Mouse (Mus musculus) layer of hippocampus, postnatal 36 days (tissue): ENCODE measurements at regions not wholly inside any gene's neighbourhood (a gene's known extent, or its start where the extent isn't known, plus 50 kb on each side); places are given as distances from the start of the nearest gene placed in this dataset.

Experiments
- DNase-seq, 2 experiments: peaks; one replicate each; pipeline ENCODE4 v3.0.0; 2022

DNA sequence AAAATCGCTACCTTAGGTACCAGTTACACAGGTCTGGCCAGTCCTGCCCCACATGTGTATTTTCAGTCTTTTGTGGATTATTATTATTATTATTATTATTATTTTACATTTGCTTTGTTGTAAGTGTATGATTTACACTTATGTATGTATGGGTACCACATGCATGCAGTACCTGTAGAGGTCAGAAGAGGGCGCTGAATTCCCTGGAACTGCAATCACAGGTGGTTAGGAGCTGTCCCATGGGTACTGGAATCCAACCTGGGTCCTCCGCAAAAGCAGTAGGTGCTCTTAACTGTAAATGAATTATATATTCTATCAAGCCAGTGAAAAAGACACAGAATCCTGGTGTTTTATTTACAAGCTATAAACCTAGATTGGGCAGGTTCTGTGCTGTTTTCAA, 131.4 kb upstream of the Psmd7 start:
- DNase-seq = no peak

DNA sequence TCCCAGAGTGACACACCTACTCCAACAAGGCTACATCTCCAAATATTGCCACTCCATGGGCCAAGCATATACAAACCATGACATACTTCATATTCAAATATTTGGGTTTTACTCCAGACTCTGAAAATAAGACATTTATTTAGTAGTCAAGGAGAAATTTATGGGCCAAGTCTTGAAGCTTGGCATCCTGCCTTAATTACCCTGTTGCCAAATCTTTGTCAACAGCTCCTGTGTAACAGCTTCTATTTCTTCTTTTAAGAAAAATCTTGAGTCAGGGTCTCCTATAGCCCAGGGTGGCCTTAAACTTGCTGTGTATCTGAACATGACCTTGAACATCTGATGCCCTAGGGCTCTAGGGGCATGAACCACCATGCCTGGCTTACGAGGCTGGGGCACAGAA, 138.5 kb upstream of the Psmd7 start:
- no peak for DNase-seq

- no peak for DNase-seq
Observed at GRCm38 (mm10) chr8:107727276-107727675, 139.0 kb upstream of the Psmd7 start.

- DNase-seq = no peak
Observed at GRCm38 (mm10) chr8:107739091-107739490, 150.8 kb upstream of the Psmd7 start.

GRCm38 (mm10) chr8:107757083-107757482, 168.8 kb upstream of the Psmd7 start:
- no peak for DNase-seq

DNA sequence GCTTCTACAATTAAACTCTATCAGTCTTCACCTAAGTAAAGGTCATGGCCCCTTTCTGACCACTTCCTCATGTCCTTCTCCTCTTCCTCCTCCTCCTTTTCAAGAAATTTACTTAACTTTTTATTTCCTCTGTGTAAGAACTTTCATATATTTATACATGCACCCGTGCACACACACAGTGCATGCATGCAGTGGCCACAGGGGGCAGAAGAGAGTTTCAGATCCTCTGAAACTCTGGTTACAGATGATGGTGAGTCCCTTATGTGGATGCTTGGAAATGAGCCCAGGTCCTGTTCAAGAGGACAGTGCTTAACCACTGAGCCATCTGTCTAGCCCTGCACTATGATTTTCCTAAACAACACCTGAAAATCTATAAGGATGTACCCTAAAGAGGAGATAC, 170.4 kb upstream of the Psmd7 start:
- DNase-seq = no peak

- DNase-seq = no peak
Observed at GRCm38 (mm10) chr8:107776906-107777305, 165.5 kb upstream of the Zfhx3 start.

DNA sequence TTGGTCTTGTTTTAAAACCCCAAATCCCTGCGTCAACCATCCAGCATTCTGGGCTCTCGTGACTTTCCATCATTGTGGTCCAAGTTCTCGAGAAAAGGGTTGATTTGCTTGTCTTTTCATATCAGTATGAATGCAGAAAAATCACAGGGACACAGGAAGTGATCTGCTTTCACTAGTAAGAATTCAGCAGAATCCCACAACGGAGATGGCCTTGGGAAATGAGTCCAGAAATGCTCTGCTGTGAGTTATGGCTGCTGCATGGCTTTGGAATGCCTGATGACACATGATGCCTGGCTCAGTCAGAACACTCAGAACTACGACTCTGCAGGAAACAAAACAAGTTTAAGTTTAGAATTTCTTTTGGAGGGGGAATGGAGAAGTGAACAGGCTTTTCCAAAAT, 156.7 kb upstream of the Zfhx3 start:
- DNase-seq = no peak

GRCm38 (mm10) chr8:107792286-107792685, 150.2 kb upstream of the Zfhx3 start:
- no peak for DNase-seq

DNA sequence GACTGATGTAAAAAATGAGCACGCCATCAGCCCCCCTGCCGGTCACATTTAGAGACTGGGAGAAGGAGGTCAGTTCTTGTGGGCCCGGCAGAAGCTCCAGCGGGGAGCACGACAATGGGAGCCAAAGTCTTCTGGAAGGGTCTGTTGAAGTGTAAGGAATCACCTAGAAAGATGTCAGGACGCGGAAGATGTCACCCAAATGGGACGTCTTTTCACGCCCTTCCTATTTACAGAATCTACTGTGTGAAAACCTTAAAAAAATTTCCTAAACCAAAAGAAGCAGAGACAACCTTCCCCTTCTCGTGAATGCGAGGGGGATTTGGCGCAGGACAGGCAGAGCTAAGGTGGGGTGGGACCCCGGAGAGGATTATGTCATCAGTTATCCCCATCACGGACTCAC, 127.5 kb upstream of the Zfhx3 start:
- no peak for DNase-seq

- no peak for DNase-seq
Observed at GRCm38 (mm10) chr8:107815775-107816174, 126.7 kb upstream of the Zfhx3 start.

- DNase-seq = no peak
Observed at GRCm38 (mm10) chr8:107817796-107818195, 124.6 kb upstream of the Zfhx3 start.

DNA sequence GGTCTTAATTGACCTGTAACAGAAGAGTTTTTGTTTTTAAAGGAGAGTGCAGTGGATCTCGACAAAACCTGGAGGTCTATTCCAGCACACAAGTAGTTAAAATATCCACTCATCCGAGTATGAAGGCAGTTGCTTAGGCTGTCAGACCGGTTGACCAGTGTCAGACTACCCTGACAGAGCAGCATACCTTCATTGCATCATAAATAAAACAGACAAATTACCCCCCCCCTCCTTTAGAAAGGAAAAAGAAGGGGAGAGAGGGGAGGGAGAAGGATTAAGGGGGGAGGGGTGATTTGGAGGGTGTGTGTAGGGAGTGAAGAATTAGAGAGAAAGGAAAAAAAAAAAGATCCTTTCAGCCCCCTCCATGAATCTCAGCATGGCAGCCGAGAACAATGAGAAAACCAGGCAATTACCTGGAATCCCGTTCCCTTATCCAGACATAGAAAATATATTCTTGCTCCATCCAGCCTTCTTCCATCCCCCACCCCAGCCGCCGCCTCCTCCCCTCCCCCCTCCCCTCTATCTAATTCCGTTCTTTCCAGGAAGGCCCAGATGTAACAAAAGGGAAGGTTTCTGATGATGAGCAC, 122.2 kb upstream of the Zfhx3 start:
- no peak for DNase-seq

- DNase-seq = no peak
Observed at GRCm38 (mm10) chr8:107821522-107821921, 120.9 kb upstream of the Zfhx3 start.

DNA sequence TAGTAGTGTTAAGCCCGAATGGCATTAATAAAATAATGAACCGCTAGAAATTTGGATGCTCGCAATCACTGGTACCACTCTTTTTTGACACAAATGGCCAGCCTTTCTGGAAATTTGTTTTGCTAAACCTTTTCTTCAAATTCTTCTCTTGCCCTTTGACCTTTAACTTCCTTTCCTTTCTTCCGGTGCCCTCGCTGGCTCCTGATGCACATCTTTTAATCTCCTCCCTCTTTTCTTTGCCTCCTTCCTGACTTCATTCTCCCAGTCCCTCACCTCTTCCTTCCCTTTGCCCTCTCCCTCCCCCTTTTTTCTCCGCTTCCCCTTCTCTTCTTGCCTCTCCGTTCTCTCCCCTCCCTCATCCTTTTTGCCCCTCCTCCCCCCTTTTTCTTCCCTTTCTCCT, 118.3 kb upstream of the Zfhx3 start:
- DNase-seq = no peak

- DNase-seq = no peak
Observed at GRCm38 (mm10) chr8:107824640-107825039, 117.8 kb upstream of the Zfhx3 start.

DNA sequence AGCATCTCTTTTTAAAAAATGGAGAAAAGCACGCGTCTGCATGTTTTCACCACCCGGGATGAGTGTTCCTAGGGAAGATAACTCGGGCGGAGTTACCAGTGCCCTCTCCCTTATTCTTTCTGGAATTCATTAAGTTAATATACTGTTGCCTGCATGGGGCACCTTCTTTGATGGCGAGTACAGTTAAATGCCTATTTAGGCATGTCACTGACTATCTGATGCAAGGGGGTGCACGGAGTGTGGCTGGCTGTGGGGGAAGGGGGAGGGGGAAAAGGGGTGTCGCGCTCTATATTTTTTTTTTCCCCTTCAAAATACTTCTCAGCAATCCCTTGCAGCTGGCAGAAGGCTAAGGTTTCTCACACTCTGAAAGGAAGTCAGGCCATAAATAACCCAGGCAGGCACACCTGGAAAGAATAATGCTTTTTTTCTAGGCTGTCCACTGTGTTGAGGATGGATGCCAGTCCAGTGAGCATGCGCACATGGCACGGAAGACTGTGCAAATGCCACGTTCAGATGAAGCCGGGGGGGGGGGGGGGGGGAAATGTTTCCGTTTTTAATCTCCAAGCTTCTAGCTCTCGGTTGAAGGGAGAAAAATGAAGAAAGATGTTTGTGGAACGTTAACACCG, 114.8 kb upstream of the Zfhx3 start:
- no peak for DNase-seq

DNA sequence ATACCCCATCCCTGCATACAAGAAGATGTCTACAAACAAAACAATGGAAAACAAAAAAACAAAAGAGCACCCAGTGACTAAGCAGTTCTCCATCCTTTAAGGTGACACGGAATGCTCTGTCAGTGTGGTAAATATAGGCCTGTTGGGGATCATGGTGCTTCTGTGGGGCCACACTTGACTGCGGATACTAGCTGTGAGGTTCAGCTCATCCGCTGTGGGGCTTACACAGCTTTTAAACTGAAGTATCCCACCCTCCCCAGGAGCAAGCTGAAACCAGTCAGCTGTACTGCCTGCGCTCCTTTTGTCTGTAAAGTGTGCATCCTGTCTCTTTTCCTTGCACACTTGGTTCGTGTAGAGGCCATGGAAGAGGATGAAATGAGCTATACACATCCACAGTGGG, 113.9 kb upstream of the Zfhx3 start:
- DNase-seq = no peak

DNA sequence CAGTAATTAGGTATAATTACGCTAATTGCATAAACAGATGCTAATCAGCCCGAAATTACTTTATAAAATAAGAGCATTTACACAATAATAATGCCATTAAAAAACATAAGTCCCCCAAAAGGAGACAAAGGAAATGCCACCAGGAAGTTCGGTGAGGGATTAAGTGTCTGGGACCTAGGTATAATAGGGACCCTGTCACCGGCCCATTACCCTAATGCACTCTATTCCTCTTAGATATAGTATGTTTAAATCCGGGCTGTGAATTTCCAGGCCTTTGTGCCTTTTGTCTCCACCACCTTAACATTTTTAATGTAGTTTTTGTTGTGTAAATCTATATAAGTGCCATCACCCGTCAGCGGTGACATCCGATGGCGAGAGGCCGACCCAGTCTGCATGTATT, 109.0 kb upstream of the Zfhx3 start:
- no peak for DNase-seq

DNA sequence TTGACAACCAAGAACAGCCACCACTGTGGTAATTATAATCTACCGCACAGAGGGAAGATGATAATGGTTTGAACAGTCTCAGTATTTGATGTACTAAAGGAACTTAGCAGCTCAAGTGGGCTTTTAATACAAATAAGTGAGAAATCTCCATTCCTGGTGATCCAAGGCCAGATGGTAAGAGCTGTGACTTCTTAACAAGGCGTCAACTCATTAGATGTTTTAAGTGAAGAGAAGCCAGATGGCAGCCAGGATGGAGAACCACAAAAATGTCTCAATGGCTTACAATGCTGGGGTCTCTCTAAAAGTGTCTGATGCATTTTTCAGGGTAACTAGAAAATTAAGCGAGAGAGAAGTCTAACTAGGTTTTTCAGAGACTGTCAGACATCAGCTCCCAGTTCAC, 96.3 kb upstream of the Zfhx3 start:
- no peak for DNase-seq

DNA sequence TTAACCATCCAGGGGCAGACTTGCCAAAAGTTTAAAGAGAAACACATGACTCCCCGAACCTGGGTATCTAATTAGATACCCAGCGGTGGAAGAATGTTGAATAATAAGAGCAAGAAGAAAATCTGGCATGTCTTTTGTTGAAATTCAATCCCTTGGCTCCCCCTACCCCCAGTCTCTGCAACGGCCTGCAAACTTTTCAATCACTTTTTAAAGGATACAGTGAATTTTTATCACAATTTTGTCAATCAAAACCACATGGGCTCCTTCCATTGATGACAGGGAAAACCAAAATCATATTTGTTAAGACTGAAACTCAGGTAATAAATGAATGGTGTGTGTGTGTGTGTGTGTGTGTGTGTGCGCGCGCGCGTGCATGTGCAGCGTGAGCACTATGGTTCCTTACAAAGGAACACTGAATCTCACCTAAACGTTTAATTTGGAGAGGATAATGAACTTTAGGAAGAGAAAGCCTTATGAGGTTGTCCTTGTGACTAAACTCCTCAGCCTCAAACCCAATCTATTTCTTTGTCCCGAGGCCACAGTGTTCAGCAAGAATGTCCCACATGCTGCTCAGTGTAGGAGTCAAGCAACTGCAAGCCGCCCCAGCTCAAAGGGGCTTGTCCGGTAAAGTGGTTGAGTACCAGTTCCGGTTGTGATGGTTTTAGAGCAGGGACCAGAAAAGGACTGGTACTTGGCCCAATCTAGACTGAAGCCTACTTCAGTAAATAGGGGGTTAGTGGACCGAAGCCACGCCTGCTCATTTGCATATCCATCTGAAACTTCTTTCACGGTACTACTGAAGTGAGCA, 91.0 kb upstream of the Zfhx3 start:
- DNase-seq = no peak

DNA sequence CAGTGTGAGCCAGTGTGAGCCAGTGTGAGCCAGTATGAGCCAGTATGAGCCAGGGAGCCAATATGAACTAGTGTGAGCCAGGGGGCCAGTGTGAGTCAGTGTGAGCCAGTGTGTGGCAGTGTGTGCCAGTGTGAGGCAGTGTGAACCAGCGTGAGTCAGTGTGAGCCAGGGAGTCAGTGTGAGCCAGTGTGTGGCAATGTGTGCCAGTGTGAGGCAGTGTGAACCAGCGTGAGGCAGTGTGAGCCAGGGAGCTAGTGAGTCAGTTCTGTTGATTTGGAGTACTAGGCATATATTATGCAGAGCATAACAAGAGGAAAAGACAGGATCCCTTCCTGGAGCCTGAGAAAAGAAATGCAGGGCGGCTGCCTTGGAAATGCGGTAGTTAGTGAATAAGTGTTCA, 82.7 kb upstream of the Zfhx3 start:
- DNase-seq = no peak

- DNase-seq = no peak
Observed at GRCm38 (mm10) chr8:107860251-107860650, 82.2 kb upstream of the Zfhx3 start.
